Mouse (Mus musculus) heart, postnatal 0 days (tissue): ENCODE data around the gene Cacfd1. TPM values are rescaled to one million over a fixed set of nuclear protein-coding genes. Genes with fewer than 3 reads are reported as not detected.
A peak's percentile ranks its signal among the peaks of the same experiment; 100 is the strongest.

Source experiments
- ATAC-seq: fragments of 200-750 bp; cut with Nextera tagmentation; 2 replicates; pipeline ENCODE4 v1.8.0; 2017; ENCODE audit warnings: low read depth, moderate number of reproducible peaks, moderate library complexity; ENCODE audit not compliant: insufficient read depth
- DNase-seq: peaks from one replicate; pipeline ENCODE4 v3.0.0-alpha.2; 2016; ENCODE audit warnings: low spot score
- H3K27ac ChIP-seq: fragments of 300-500 bp; sonication (generic); 2 replicates; pipeline ENCODE4 v1.5.1; 2014; ENCODE audit warnings: low read depth, mild to moderate bottlenecking
- H3K27me3 ChIP-seq: fragments of 300-500 bp; sonication (generic); 2 replicates; pipeline ENCODE4 v1.6.1; 2014; ENCODE audit warnings: low read length, mixed read lengths; ENCODE audit not compliant: control insufficient read depth, insufficient read depth
- H3K36me3 ChIP-seq: fragments of 300-500 bp; sonication (generic); replicated peaks from 2 replicates; pipeline ENCODE4 v1.6.1; 2014; ENCODE audit warnings: low read length, mixed read lengths; ENCODE audit not compliant: control insufficient read depth, insufficient read depth
- H3K4me1 ChIP-seq: fragments of 300-500 bp; sonication (generic); 2 replicates; pipeline ENCODE4 v1.6.1; 2014; ENCODE audit warnings: antibody characterized with exemption; ENCODE audit not compliant: control insufficient read depth, insufficient read depth
- H3K4me2 ChIP-seq: fragments of 300-500 bp; sonication (generic); 2 replicates; pipeline ENCODE4 v1.6.1; 2014; ENCODE audit warnings: low read depth, mild to moderate bottlenecking, low read length, moderate library complexity
- H3K4me3 ChIP-seq: fragments of 300-500 bp; sonication (generic); 2 replicates; pipeline ENCODE4 v1.5.1; 2014; ENCODE audit warnings: low read depth, low read length
- H3K9ac ChIP-seq: fragments of 300-500 bp; sonication (generic); replicated peaks from 2 replicates; pipeline ENCODE4 v1.6.1; 2014; ENCODE audit warnings: low read depth, low read length, mixed read lengths
- H3K9me3 ChIP-seq: fragments of 300-500 bp; sonication (generic); replicated peaks from 2 replicates; pipeline ENCODE4 v1.6.1; 2016; ENCODE audit warnings: low read length; ENCODE audit not compliant: control insufficient read depth
- CTCF ChIP-seq: IDR thresholded peaks from 2 replicates; pipeline ENCODE4 v1.5.1; 2016; ENCODE audit warnings: antibody characterized with exemption, control low read depth, low read depth
- EP300 ChIP-seq: IDR thresholded peaks from 2 replicates; pipeline ENCODE4 v1.6.1; 2016; ENCODE audit warnings: antibody characterized with exemption, low read depth
- WGBS: fragments of 180-500 bp; shearing (Covaris S2); extraction: QIAGEN DNeasy Blood & Tissue Kit; methylation state at CpG from one replicate; pipeline ENCODE4 v1.1.7; 2014; 5-methylcytosine and 5-hydroxymethylcytosine counted together
- polyA plus RNA-seq: library from polyadenylated mRNA; unstranded; fragments of >200 nt; fragmentation: Nextera tagmentation; extraction: Ambion mirVana; gene quantifications from 2 replicates; pipeline ENCODE4 v1.2.1, GENCODE M21; 2015
- total RNA-seq: library from RNA; depleted of rRNA; stranded (reverse); fragments of >200 nt; gene quantifications from 2 replicates; pipeline ENCODE4 v1.2.3, GENCODE M21; 2014; ENCODE audit warnings: low replicate concordance

Gene Cacfd1
- total and polyA plus RNA-seq, 2 experiments from 2014 or later, result 26.6 to 37.3 TPM

DNA sequence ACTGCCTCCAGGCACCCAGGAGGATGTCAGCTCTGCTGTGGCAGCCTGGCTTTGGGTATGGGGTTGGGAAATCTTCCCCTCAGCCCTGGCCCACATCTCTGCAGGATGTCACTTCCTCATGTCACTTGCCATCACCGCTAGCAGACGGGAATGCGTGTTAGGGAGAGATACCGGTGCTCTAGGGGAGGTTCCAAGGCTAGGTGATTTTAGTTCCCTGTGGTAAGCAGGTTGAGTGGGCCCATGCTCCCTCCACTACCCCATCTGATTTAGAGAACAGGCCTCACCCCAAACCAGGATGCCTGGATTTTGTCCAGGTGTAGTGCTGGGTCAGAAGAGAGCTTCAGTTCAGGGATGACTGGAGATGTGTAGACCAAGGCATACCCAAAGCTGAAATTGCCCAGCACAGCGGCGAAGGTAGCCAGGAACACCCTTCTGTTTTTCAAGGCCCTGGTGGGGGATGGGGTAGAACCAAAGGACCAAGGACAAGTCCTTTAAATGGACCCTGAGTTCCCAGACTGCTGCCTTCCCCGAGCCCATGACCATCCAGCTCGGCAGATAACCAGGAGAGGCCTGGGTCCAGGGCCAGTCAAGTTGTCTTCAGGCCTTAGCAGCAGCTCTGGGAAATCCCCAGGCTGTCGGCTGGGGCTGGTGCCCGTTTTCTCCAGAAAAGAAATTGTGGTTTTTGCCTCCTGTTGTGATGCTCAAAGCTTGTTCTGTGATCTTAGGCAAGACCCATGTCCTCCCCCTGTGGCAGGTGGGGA is 17.3 kb downstream of the Cacfd1 start:
- Histone ChIP-seq H3K4me3 (no peak overlapping the region), H3K4me1 (no peaks in the 10 kb centered on the region), H3K4me2 (no peak overlapping the region), H3K36me3 (no peaks in the 10 kb centered on the region), H3K9me3 (no peaks in the 10 kb centered on the region), H3K9ac (no peak overlapping the region), H3K27me3 (peaks cover 14% of the 10 kb centered on the region), H3K27ac (no peak overlapping the region)
- TF ChIP-seq EP300, result no peak
- TF ChIP-seq CTCF, result no peak
- no peak for DNase-seq
- 62% methylated on average over 10 of the region's 10 CpGs for WGBS
- ATAC-seq, result no peak

DNA sequence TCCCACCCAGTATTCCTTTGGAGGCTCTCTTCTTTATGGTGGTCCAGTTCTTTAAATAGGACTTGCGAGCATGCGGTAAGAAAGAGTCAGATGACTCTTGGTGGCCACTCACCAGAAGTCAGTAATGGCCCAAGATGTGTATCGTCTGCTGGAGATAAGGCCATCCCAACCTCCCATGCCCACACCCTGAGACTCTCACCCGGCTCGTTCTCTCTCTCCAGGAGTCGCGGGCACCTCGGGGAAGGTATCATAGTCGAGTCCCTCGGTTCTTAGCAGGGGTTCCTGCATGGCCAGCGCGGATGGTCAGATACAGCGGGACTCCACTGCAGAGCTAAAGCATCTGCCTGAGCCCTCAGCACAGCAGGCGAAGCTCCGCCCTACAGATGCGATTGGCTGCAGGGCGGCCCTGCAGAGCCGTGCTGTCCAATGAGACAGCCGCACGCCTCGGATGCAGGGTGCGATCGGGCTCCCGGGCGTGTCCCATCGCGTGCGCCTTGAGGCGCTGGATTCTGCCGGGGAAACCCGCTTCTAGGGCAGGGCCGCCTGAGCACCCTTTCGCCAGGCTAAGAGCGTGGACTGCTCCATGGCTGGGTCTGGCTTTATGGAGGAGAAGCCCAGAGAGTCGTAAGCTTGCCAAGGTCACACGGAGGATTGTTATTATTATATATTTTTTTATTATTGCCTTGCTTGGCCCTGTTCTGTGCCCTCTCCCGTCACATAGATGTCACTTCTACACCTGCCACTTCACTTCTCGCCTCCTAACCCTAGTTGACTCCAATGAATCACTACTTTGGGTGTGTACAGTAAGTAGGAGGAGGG is 18.1 kb downstream of the Cacfd1 start, which contains the start of gene Slc2a6:
Gene Slc2a6, minus strand, starts transcription at position 381 of the 819 bp plus-strand sequence.
- 3% methylated on average over 38 of the region's 38 CpGs for WGBS
- TF ChIP-seq EP300 (no peak), CTCF (no peak)
- Histone ChIP-seq H3K4me2 (peak within 1 kb of the TSS; percentile 49), H3K4me1 (no peaks in the 10 kb centered on the region), H3K9ac (no peak within 1 kb of the TSS), H3K9me3 (no peaks in the 10 kb centered on the region), H3K27ac (no peak within 1 kb of the TSS), H3K4me3 (peak within 1 kb of the TSS; percentile 4; the same call in 1 of the 2 replicates), H3K27me3 (peaks cover 14% of the 10 kb centered on the region), H3K36me3 (no peaks in the 10 kb centered on the region)
- DNase-seq (peak; percentile 55), ATAC-seq (peak; percentile 96)

DNA sequence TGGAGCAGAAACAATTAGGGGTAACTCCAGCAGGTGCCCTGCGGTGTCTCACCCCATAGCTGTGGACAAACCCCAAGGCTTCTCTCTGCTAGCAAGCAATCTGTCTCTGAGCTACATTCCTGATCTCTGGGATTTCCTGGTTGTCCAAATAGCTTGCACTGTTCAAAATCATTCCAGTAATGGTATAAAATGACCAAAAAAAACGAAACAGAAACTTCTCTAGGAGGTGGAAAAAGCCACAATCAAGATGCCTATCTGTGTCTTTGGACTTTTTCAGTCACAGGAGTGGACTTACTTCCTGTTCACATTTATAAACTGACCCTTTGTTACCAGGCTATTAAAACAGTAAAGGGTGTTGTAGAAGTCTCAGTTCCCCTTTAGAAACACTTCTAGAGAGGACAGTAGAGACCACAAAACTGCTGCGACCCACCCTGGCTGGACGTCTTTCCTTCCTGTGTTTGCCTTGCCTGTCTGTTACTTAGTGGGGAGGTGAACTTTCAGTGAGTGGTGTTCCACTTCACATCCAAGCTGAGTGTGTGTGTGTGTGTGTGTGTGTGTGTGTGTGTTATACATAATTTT is 18.8 kb downstream of the Cacfd1 start:
- Histone ChIP-seq H3K4me2 (peak overlapping the region; percentile 49), H3K36me3 (no peaks in the 10 kb centered on the region), H3K4me3 (no peak overlapping the region; the same call in 1 of the 2 replicates), H3K9me3 (no peaks in the 10 kb centered on the region), H3K27me3 (peaks cover 14% of the 10 kb centered on the region), H3K4me1 (no peaks in the 10 kb centered on the region), H3K27ac (no peak overlapping the region), H3K9ac (no peak overlapping the region)
- DNase-seq, result no peak
- TF ChIP-seq EP300, result no peak
- no peak for TF ChIP-seq CTCF
- ATAC-seq, result no peak
- WGBS, result 67% methylated on average over 4 of the region's 4 CpGs

DNA sequence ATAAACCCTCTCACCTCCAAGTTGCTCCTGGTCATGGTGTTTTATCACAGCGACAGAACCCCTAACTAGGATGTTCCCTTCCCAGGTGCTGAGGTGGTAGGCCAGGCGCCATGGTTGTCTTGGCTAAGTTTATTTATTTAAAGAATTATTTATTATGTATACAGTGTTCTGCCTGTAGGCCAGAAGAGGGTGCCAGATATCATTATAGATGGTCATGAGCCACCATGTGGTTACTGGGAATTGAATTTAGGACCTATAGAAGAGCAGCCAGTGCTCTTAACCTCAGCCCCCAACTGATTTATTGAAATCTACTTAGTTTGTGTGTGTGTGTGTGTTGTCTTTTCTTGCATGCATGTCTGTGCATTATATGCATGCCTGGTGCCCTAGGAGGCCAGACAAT is 22.6 kb downstream of the Cacfd1 start:
- no peaks in the 10 kb centered on the region for H3K36me3 ChIP-seq
- no peaks in the 10 kb centered on the region for H3K9me3 ChIP-seq
- H3K4me1 ChIP-seq, result no peaks in the 10 kb centered on the region
- no peak overlapping the region for H3K9ac ChIP-seq
- H3K27ac ChIP-seq, result no peak overlapping the region
- TF ChIP-seq CTCF (no peak), EP300 (no peak)
- no peak overlapping the region for H3K4me2 ChIP-seq
- H3K27me3 ChIP-seq, result peaks cover 2% of the 10 kb centered on the region
- ATAC-seq (no peak), DNase-seq (no peak)
- H3K4me3 ChIP-seq, result no peak overlapping the region
- WGBS, result 66% methylated on average over 2 of the region's 2 CpGs

DNA sequence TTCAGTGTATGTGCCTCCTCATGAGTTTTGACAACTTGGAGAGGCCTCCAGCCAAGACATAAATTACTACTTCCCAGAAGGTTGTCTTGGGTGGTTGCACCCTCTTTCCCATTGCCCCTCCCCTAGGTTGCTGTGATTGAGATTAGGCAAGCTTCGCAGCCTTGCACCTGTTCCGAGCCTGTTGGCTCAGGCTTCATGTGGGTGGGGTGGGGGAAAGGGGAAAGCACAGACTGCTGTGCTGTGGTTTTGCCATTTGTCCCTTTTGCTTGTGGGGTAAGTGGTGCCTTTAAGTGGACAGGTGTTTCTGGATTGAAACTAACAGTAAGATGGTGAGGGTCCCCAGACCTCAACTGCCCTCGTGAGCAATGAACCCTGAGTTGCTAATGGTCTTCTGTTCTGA is 26.3 kb downstream of the Cacfd1 start:
- Histone ChIP-seq H3K27me3 (no peaks in the 10 kb centered on the region), H3K4me1 (no peaks in the 10 kb centered on the region), H3K4me3 (no peak overlapping the region), H3K9ac (no peak overlapping the region), H3K36me3 (no peaks in the 10 kb centered on the region), H3K4me2 (no peak overlapping the region), H3K9me3 (no peaks in the 10 kb centered on the region), H3K27ac (no peak overlapping the region)
- TF ChIP-seq CTCF (no peak), EP300 (no peak)
- DNase-seq, result no peak
- WGBS, result 48% methylated on average over 3 of the region's 3 CpGs
- no peak for ATAC-seq
